Mouse (Mus musculus): ENCODE measurements around the gene Carmil3.

GRCm38 (mm10) chr14:55478651-55479599 is 11.5 kb upstream of the Carmil3 start, which contains the start of gene Dhrs4:
- TF ChIP-seq CTCF (IDR thresholded peaks at IDR 0.05) (peak; percentile 80), POLR2A (IDR thresholded peaks at IDR 0.05; ENCODE audit: insufficient read depth, low read depth, low read length) (peak; percentile 74)

All from heart, adult 2 months (tissue).